Mouse (Mus musculus): ENCODE results near the gene Tex11. TPM values are rescaled to one million over a fixed set of nuclear protein-coding genes. Genes with fewer than 3 reads are reported as not detected.
"Not testable (repeated sequence)": the region's sequence is repeated elsewhere in the genome, so short reads cannot be mapped to it uniquely, and the experiment has no call there.

The Tex11 gene
- 0.06 TPM in 1 of 2 replicates, not detected in the other for polyA plus RNA-seq (2015; fragmentation: Nextera tagmentation; extraction: Ambion mirVana)

DNA sequence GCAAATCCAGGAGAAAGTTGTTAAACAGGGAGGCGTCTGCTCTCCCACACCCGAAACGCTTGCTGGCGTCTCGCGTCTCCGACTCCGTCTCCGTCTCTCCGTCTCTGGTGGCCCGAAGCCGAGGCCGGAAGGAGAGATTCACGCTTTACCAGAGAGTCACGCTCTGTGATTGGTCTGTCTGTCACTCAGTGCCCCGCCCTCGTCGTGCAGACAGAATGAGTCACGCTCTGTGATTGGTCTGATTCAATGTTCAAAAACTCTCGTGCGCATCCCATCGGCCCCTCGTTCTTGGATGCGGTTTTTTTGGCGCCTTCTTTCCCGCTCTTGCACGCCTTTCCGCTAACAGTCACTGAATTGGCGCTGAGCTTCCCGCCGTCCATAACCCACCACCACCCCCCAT lies at the start of gene Tex11:
Tex11 (minus strand) TSS at position 127 of the 400 bp plus-strand sequence.
- no peaks in the 10 kb centered on the region for H3K4me1 ChIP-seq (ENCODE audit: insufficient read depth)
- no peak within 1 kb of the TSS for H3K4me2 ChIP-seq (ENCODE audit: low read depth, low read length)
- no peaks in the 10 kb centered on the region for H3K36me3 ChIP-seq (replicated peaks; ENCODE audit: insufficient read depth, low read length)
- no peak within 1 kb of the TSS for H3K27ac ChIP-seq (ENCODE audit: low read depth)
- 87% methylated on average over 31 of the region's 31 CpGs for WGBS (ENCODE audit: insufficient replicate concordance)
- no peak within 1 kb of the TSS for H3K4me3 ChIP-seq (ENCODE audit: low read depth, low read length)
- H3K27me3 ChIP-seq (ENCODE audit: insufficient read depth, low read length) = no peaks in the 10 kb centered on the region
- DNase-seq (no peak), ATAC-seq (no peak)
- H3K9me3 ChIP-seq (ENCODE audit: low read length) = no peaks in the 10 kb centered on the region
- TF ChIP-seq EP300 (IDR thresholded peaks at IDR 0.05; ENCODE audit: low read depth) = no peak
- no peak for TF ChIP-seq CTCF (IDR thresholded peaks at IDR 0.05; ENCODE audit: low read depth)
- H3K9ac ChIP-seq (replicated peaks) = no peak within 1 kb of the TSS

DNA sequence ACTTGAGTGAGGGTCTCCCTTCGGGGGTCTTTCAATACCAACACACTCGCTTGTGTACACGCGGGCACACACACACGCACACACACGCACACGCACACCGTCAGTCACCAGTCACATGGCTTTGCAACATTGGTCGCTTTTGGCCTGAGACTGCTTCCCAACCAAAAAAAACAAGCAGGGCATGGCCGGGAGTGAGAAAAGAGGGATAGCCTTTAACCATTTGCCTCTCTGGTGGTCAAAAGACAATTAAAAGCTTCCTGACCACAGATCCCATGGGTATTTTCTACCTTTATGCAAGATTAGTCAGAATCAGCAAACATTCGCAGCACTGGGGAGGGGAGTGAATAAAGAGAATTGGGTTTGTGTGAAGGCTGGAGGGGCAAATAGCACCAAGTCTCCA lies 26.5 kb upstream of the Tex11 start, which contains the start of gene Slc7a3:
Slc7a3 (minus strand) TSS at position 101 of the 400 bp plus-strand sequence.
- TF ChIP-seq EP300 (IDR thresholded peaks at IDR 0.05; ENCODE audit: low read depth) (no peak), CTCF (IDR thresholded peaks at IDR 0.05; ENCODE audit: low read depth) (no peak)
- no peaks in the 10 kb centered on the region for H3K9me3 ChIP-seq (ENCODE audit: low read length)
- 41% methylated on average over 11 of the region's 11 CpGs for WGBS (ENCODE audit: insufficient replicate concordance)
- H3K27ac ChIP-seq (ENCODE audit: low read depth) = no peak within 1 kb of the TSS
- no peaks in the 10 kb centered on the region for H3K36me3 ChIP-seq (replicated peaks; ENCODE audit: insufficient read depth, low read length)
- H3K4me1 ChIP-seq (ENCODE audit: insufficient read depth) = no peaks in the 10 kb centered on the region
- ATAC-seq (no peak), DNase-seq (no peak)
- H3K4me3 ChIP-seq (ENCODE audit: low read depth, low read length) = peak within 1 kb of the TSS; percentile 17; the same call in 1 of the 2 replicates
- peaks cover 14% of the 10 kb centered on the region; the same call in 1 of the 2 replicates for H3K27me3 ChIP-seq (ENCODE audit: insufficient read depth, low read length)
- peak within 1 kb of the TSS; percentile 57 for H3K4me2 ChIP-seq (ENCODE audit: low read depth, low read length)
- H3K9ac ChIP-seq (replicated peaks) = no peak within 1 kb of the TSS

DNA sequence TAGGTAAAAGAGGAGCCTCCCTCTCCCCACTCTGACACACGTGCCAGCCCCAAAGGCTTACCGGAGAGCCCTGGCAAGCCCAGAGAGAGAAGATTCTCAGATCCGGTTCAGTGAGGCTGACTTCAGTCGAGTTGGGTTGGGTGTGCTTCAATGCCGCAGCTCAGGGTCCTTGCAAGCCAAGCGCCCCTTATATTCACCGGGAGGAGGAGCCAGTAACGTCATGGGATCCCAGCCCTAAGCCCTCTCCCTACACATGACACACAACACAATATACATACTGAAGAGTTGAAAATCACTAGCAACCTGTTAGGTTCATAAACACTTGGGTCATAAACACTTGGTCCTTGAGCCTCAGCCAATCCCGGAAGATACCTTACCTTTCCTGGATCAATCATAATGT lies 25.7 kb upstream of the Tex11 start:
- H3K9ac ChIP-seq (replicated peaks); H3K36me3 ChIP-seq (replicated peaks; ENCODE audit: insufficient read depth, low read length); H3K9me3 ChIP-seq (ENCODE audit: low read length); DNase-seq; ATAC-seq; H3K27ac ChIP-seq (ENCODE audit: low read depth); H3K4me1 ChIP-seq (ENCODE audit: insufficient read depth): not testable (repeated sequence)
- Histone ChIP-seq H3K27me3 (ENCODE audit: insufficient read depth, low read length) (peaks cover 14% of the 10 kb centered on the region; the same call in 1 of the 2 replicates), H3K4me2 (ENCODE audit: low read depth, low read length) (peak overlapping the region; percentile 57), H3K4me3 (ENCODE audit: low read depth, low read length) (0 out of 2 replicates have a peak overlapping the region, but pooled peaks have one; percentile 17)
- 17% methylated on average over 6 of the region's 9 CpGs for WGBS (ENCODE audit: insufficient replicate concordance)

- 76% methylated on average over 2 of the region's 2 CpGs for WGBS (ENCODE audit: insufficient replicate concordance)
- H3K4me2 ChIP-seq (ENCODE audit: low read depth, low read length) = no peak overlapping the region
- peaks cover 14% of the 10 kb centered on the region; the same call in 1 of the 2 replicates for H3K27me3 ChIP-seq (ENCODE audit: insufficient read depth, low read length)
- H3K9ac ChIP-seq (replicated peaks) = no peak overlapping the region
- no peak for ATAC-seq
- H3K27ac ChIP-seq (ENCODE audit: low read depth) = no peak overlapping the region
- TF ChIP-seq EP300 (IDR thresholded peaks at IDR 0.05; ENCODE audit: low read depth) = no peak
- TF ChIP-seq CTCF (IDR thresholded peaks at IDR 0.05; ENCODE audit: low read depth) = no peak
- no peak for DNase-seq
- H3K9me3 ChIP-seq (ENCODE audit: low read length) = no peaks in the 10 kb centered on the region
- H3K4me3 ChIP-seq (ENCODE audit: low read depth, low read length) = no peak overlapping the region
- H3K4me1 ChIP-seq (ENCODE audit: insufficient read depth) = no peaks in the 10 kb centered on the region
- no peaks in the 10 kb centered on the region for H3K36me3 ChIP-seq (replicated peaks; ENCODE audit: insufficient read depth, low read length)
These were observed 24.7 kb upstream of the Tex11 start for GRCm38 (mm10) chrX:101084192-101084591.

DNA sequence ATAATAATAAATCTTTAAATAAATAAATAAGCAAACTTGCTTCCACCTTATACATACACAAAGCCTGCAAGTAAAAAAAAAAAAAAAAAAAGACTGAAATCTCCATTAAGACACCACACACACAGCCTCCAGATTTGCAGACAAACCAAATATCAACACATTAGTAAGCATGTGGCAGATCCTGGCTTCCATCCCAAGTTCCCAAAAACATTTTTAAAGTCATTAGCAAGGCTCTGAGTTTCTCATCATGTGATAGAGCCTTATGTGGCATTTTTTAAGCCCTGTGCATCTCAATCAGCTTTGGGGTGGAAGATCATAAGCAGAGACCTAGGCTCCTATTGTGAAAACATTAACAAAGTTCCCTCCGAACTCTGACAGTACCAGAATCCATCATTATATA lies 5.8 kb upstream of the Tex11 start:
- 55% methylated on average over 1 of the region's 1 CpGs for WGBS (ENCODE audit: insufficient replicate concordance)
- Histone ChIP-seq H3K9ac (replicated peaks) (no peak overlapping the region), H3K27me3 (ENCODE audit: insufficient read depth, low read length) (no peaks in the 10 kb centered on the region), H3K4me3 (ENCODE audit: low read depth, low read length) (no peak overlapping the region), H3K4me2 (ENCODE audit: low read depth, low read length) (no peak overlapping the region), H3K4me1 (ENCODE audit: insufficient read depth) (no peaks in the 10 kb centered on the region), H3K36me3 (replicated peaks; ENCODE audit: insufficient read depth, low read length) (no peaks in the 10 kb centered on the region), H3K9me3 (ENCODE audit: low read length) (no peaks in the 10 kb centered on the region), H3K27ac (ENCODE audit: low read depth) (no peak overlapping the region)
- no peak for ATAC-seq
- no peak for DNase-seq
- TF ChIP-seq EP300 (IDR thresholded peaks at IDR 0.05; ENCODE audit: low read depth) = no peak

GRCm38 (mm10) chrX:101063503-101063902 lies 4.0 kb upstream of the Tex11 start:
- TF ChIP-seq EP300 (IDR thresholded peaks at IDR 0.05; ENCODE audit: low read depth) (no peak), CTCF (IDR thresholded peaks at IDR 0.05; ENCODE audit: low read depth) (no peak)
- no peak overlapping the region for H3K4me3 ChIP-seq (ENCODE audit: low read depth, low read length)
- no peaks in the 10 kb centered on the region for H3K27me3 ChIP-seq (ENCODE audit: insufficient read depth, low read length)
- H3K36me3 ChIP-seq (replicated peaks; ENCODE audit: insufficient read depth, low read length) = no peaks in the 10 kb centered on the region
- no peak for DNase-seq
- H3K27ac ChIP-seq (ENCODE audit: low read depth) = no peak overlapping the region
- no peaks in the 10 kb centered on the region for H3K4me1 ChIP-seq (ENCODE audit: insufficient read depth)
- WGBS (ENCODE audit: insufficient replicate concordance) = 55% methylated on average over 2 of the region's 2 CpGs
- H3K4me2 ChIP-seq (ENCODE audit: low read depth, low read length) = no peak overlapping the region
- no peak for ATAC-seq
- H3K9ac ChIP-seq (replicated peaks) = no peak overlapping the region
- H3K9me3 ChIP-seq (ENCODE audit: low read length) = no peaks in the 10 kb centered on the region

DNA sequence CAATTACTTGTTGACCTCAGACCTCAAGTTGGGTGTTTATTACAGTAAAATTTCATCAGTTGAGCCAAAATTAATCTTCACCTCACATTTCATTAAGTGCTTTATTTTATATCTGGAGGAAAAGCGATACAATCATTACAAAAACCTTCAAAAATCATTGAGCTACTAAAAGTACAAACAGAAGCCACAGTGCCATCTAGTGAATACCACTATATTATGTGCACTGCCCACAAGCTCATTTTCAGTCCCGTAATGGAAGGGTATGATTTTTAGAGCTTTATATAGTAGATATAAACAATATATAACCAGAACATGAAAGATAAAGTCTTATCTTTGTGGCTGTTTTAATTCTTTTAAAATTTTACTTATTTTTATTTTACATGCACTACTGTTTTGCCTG lies 115.8 kb downstream of the Tex11 start:
- H3K4me1 ChIP-seq (ENCODE audit: insufficient read depth) = no peaks in the 10 kb centered on the region
- DNase-seq = no peak
- no peak overlapping the region for H3K27ac ChIP-seq (ENCODE audit: low read depth)
- 34% methylated on average over 2 of the region's 2 CpGs for WGBS (ENCODE audit: insufficient replicate concordance)
- ATAC-seq = no peak
- no peaks in the 10 kb centered on the region for H3K36me3 ChIP-seq (replicated peaks; ENCODE audit: insufficient read depth, low read length)
- no peak overlapping the region for H3K4me3 ChIP-seq (ENCODE audit: low read depth, low read length)
- TF ChIP-seq EP300 (IDR thresholded peaks at IDR 0.05; ENCODE audit: low read depth) (no peak), CTCF (IDR thresholded peaks at IDR 0.05; ENCODE audit: low read depth) (peak; percentile 39)
- H3K9ac ChIP-seq (replicated peaks) = no peak overlapping the region
- 0 out of 2 replicates have a peak, but pooled peaks cover 3% of the 10 kb centered on the region for H3K27me3 ChIP-seq (ENCODE audit: insufficient read depth, low read length)
- no peaks in the 10 kb centered on the region for H3K9me3 ChIP-seq (ENCODE audit: low read length)
- no peak overlapping the region for H3K4me2 ChIP-seq (ENCODE audit: low read depth, low read length)
